Mouse (Mus musculus) liver, embryonic 14.5 days (tissue): ENCODE results near the gene Papss1.

Experiments used
- CTCF ChIP-seq: IDR thresholded peaks from 2 replicates; pipeline ENCODE4 v1.5.1; 2016; ENCODE audit warnings: antibody characterized with exemption, low read depth, control low read depth
- EP300 ChIP-seq: IDR thresholded peaks from 2 replicates; pipeline ENCODE4 v1.6.1; 2016; ENCODE audit warnings: antibody characterized with exemption, low read depth

GRCm38 (mm10) chr3:131570506-131570905, 5.9 kb downstream of the Papss1 start:
- TF ChIP-seq CTCF (no peak), EP300 (no peak)
